Mouse (Mus musculus): ENCODE measurements around the gene Ttc39b.

- TF ChIP-seq CTCF (IDR thresholded peaks at IDR 0.05; ENCODE audit: low read depth) (no peak), EP300 (IDR thresholded peaks at IDR 0.05; ENCODE audit: low read depth) (no peak)
Measured at GRCm38 (mm10) chr4:83210437-83210836, 113.6 kb downstream of the Ttc39b start.

Measured in liver, embryonic 14.5 days (tissue).